Mouse (Mus musculus) left cerebral cortex, postnatal 10 days (tissue): ENCODE measurements around the gene Gm20388. TPM values are rescaled to one million over a fixed set of nuclear protein-coding genes. Genes with fewer than 3 reads are reported as not detected.

Experiments
- DNase-seq, 2 experiments: peaks; one replicate each; pipeline ENCODE4 v3.0.0; 2021 to 2022; ENCODE audit warnings: low spot score in 2 of 2, mixed read lengths in 1 of 2; ENCODE audit errors: extremely low spot score in 1 of 2
- intact Hi-C: fragments of 180-260 bp; cut with DNase I; formaldehyde crosslinking; loops from one replicate; pipeline ENCODE4 v1.15.1; 2025
- total RNA-seq, 2 experiments: library from RNA; stranded (reverse); gene quantifications; 2 replicates each; pipeline ENCODE4 v1.2.3; 2021

The Gm20388 gene
- total RNA-seq, 2 experiments from 2014 or later, result 4.4 to 9.0 TPM

- DNase-seq, result peak in 1 of 2 experiments; percentile 54
- intact Hi-C loops, result no loop called here
Observed at GRCm38 (mm10) chr8:120423576-120423975, 512.9 kb downstream of the Gm20388 start.

GRCm38 (mm10) chr8:120424829-120425198 lies 514.2 kb downstream of the Gm20388 start:
- intact Hi-C loops, result no loop called here
- no peak for DNase-seq

GRCm38 (mm10) chr8:120425199-120425941 lies 514.7 kb downstream of the Gm20388 start:
- intact Hi-C loops, result no loop called here
- no peak for DNase-seq

- intact Hi-C loops, result no loop called here
- no peak for DNase-seq
Observed at GRCm38 (mm10) chr8:120426105-120426504, 515.5 kb downstream of the Gm20388 start.

GRCm38 (mm10) chr8:120426622-120427385 lies 516.2 kb downstream of the Gm20388 start:
- intact Hi-C loops, result no loop called here
- peak in 1 of 2 experiments; percentile 84 for DNase-seq

GRCm38 (mm10) chr8:120428492-120428891 lies 517.9 kb downstream of the Gm20388 start:
- intact Hi-C loops, result no loop called here
- DNase-seq, result no peak

GRCm38 (mm10) chr8:120429116-120429515 lies 518.5 kb downstream of the Gm20388 start:
- no peak for DNase-seq
- intact Hi-C loops, result no loop called here

GRCm38 (mm10) chr8:120431042-120431441 lies 520.4 kb downstream of the Gm20388 start:
- intact Hi-C loops, result no loop called here
- no peak for DNase-seq

- DNase-seq, result no peak
- intact Hi-C loops, result no loop called here
Observed at GRCm38 (mm10) chr8:120432438-120432837, 521.8 kb downstream of the Gm20388 start.

- DNase-seq, result no peak
- intact Hi-C loops, result no loop called here
Observed at GRCm38 (mm10) chr8:120433143-120433542, 522.5 kb downstream of the Gm20388 start.

- no peak for DNase-seq
- intact Hi-C loops, result no loop called here
Observed at GRCm38 (mm10) chr8:120433734-120434133, 523.1 kb downstream of the Gm20388 start.

GRCm38 (mm10) chr8:120435781-120436180 lies 525.1 kb downstream of the Gm20388 start:
- no peak for DNase-seq
- intact Hi-C loops, result no loop called here

GRCm38 (mm10) chr8:120436491-120437030 lies 525.9 kb downstream of the Gm20388 start:
- no peak for DNase-seq
- intact Hi-C loops, result no loop called here

GRCm38 (mm10) chr8:120437207-120437606 lies 526.6 kb downstream of the Gm20388 start:
- DNase-seq, result no peak
- intact Hi-C loops, result no loop called here

- no peak for DNase-seq
- intact Hi-C loops, result no loop called here
Observed at GRCm38 (mm10) chr8:120437666-120438395, 527.2 kb downstream of the Gm20388 start.

- no peak for DNase-seq
- intact Hi-C loops, result no loop called here
Observed at GRCm38 (mm10) chr8:120439309-120439708, 528.7 kb downstream of the Gm20388 start.

GRCm38 (mm10) chr8:120440739-120441138 lies 530.1 kb downstream of the Gm20388 start:
- intact Hi-C loops, result no loop called here
- DNase-seq, result peak in 1 of 2 experiments; percentile 60

- intact Hi-C loops, result no loop called here
- DNase-seq, result no peak
Observed at GRCm38 (mm10) chr8:120441637-120442036, 531.0 kb downstream of the Gm20388 start.

- intact Hi-C loops, result no loop called here
- no peak for DNase-seq
Observed at GRCm38 (mm10) chr8:120442306-120443003, 531.8 kb downstream of the Gm20388 start.
